Mouse (Mus musculus) lung, embryonic 15.5 days (tissue): ENCODE measurements around the gene Txndc12. TPM values are rescaled to one million over a fixed set of nuclear protein-coding genes. Genes with fewer than 3 reads are reported as not detected.

ENCODE experiments used
- ATAC-seq: fragments of 200-750 bp; cut with Nextera tagmentation; 2 replicates; pipeline ENCODE4 v1.8.0; 2017; ENCODE audit warnings: moderate number of reproducible peaks, borderline replicate concordance; ENCODE audit not compliant: low FRiP score, low TSS enrichment; ENCODE audit errors: extremely low read depth
- H3K27ac ChIP-seq: fragments of 300-500 bp; sonication (generic); 2 replicates; pipeline ENCODE4 v1.5.1; 2015; ENCODE audit warnings: moderate library complexity, mild to moderate bottlenecking, inconsistent platforms
- H3K27me3 ChIP-seq: fragments of 300-500 bp; sonication (generic); 2 replicates; pipeline ENCODE4 v1.6.1; 2015; ENCODE audit warnings: inconsistent platforms
- H3K36me3 ChIP-seq: fragments of 300-500 bp; sonication (generic); 2 replicates; pipeline ENCODE4 v1.6.1; 2015; ENCODE audit warnings: inconsistent platforms
- H3K4me1 ChIP-seq: fragments of 300-500 bp; sonication (generic); 2 replicates; pipeline ENCODE4 v1.6.1; 2015; ENCODE audit warnings: inconsistent platforms
- H3K4me2 ChIP-seq: fragments of 300-500 bp; sonication (generic); 2 replicates; pipeline ENCODE4 v1.6.1; 2015; ENCODE audit warnings: inconsistent platforms, mild to moderate bottlenecking, moderate library complexity
- H3K4me3 ChIP-seq: fragments of 300-500 bp; sonication (generic); 2 replicates; pipeline ENCODE4 v1.5.1; 2015; ENCODE audit warnings: mild to moderate bottlenecking, inconsistent platforms
- H3K9ac ChIP-seq: fragments of 300-500 bp; sonication (generic); 2 replicates; pipeline ENCODE4 v1.6.1; 2015; ENCODE audit warnings: inconsistent platforms
- H3K9me3 ChIP-seq: fragments of 300-500 bp; sonication (generic); 2 replicates; pipeline ENCODE4 v1.6.1; 2016; ENCODE audit warnings: inconsistent platforms
- WGBS: fragments of 180-500 bp; shearing (Covaris S2); methylation state at CpG from one replicate; pipeline ENCODE4 v1.1.7; 2015; 5-methylcytosine and 5-hydroxymethylcytosine counted together
- polyA plus RNA-seq: library from polyadenylated mRNA; unstranded; fragments of >200 nt; fragmentation: Nextera tagmentation; extraction: Ambion mirVana; gene quantifications from 2 replicates; pipeline ENCODE4 v1.2.1, GENCODE M21; 2015

Gene Txndc12
- polyA plus RNA-seq, 1 experiment from 2014 or later, result 132 TPM

DNA sequence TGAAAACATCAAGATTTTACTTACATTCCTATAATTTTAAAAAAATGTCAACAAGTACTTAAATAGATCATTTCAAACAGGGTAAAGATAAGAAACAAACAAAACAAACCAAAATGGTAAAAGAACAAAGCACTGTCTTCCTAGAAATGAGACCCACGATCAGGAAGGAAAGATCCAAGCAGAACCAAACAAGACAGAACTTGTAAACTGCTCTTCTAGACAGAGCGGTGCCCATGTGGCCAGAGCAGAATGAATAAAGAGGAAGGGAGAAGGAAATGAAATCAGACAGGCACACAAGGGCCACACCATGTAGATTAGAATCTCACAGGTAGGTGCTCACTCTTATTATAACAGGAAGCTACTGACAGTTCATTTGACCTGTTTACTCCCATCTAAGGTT, 7.8 kb upstream of the Txndc12 start:
- H3K4me1 ChIP-seq, result peaks cover 2% of the 10 kb centered on the region
- 79% methylated on average over 2 of the region's 2 CpGs for WGBS
- no peaks in the 10 kb centered on the region for H3K27me3 ChIP-seq
- ATAC-seq, result no peak
- peaks cover 62% of the 10 kb centered on the region for H3K36me3 ChIP-seq
- no peak overlapping the region for H3K4me3 ChIP-seq
- H3K27ac ChIP-seq, result no peak overlapping the region
- no peak overlapping the region for H3K4me2 ChIP-seq
- H3K9ac ChIP-seq, result no peak overlapping the region
- H3K9me3 ChIP-seq, result no peaks in the 10 kb centered on the region

DNA sequence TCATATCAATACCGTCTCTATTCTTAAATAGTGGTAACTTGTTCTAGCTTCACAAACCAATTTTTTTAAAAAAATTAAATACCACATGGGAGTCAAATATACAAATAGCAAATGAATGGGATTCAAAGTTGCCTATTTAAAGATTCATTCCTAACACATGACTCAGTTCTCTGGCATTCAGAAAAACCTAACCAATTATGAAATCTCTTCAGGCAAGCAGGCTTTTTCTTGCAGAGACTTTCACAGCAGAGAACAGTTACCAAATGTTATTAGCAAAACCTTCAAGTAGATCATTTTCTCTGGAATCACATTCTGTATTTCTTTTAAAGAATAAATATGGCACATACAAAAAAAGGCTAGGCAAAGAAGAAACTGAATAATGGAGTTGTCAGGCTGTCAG, 3.7 kb upstream of the Txndc12 start:
- Histone ChIP-seq H3K36me3 (peaks cover 30% of the 10 kb centered on the region), H3K4me1 (peaks cover 12% of the 10 kb centered on the region), H3K4me2 (no peak overlapping the region), H3K9ac (no peak overlapping the region), H3K9me3 (no peaks in the 10 kb centered on the region), H3K27me3 (no peaks in the 10 kb centered on the region), H3K27ac (no peak overlapping the region), H3K4me3 (no peak overlapping the region)
- 87% methylated on average over 1 of the region's 1 CpGs for WGBS
- no peak for ATAC-seq

DNA sequence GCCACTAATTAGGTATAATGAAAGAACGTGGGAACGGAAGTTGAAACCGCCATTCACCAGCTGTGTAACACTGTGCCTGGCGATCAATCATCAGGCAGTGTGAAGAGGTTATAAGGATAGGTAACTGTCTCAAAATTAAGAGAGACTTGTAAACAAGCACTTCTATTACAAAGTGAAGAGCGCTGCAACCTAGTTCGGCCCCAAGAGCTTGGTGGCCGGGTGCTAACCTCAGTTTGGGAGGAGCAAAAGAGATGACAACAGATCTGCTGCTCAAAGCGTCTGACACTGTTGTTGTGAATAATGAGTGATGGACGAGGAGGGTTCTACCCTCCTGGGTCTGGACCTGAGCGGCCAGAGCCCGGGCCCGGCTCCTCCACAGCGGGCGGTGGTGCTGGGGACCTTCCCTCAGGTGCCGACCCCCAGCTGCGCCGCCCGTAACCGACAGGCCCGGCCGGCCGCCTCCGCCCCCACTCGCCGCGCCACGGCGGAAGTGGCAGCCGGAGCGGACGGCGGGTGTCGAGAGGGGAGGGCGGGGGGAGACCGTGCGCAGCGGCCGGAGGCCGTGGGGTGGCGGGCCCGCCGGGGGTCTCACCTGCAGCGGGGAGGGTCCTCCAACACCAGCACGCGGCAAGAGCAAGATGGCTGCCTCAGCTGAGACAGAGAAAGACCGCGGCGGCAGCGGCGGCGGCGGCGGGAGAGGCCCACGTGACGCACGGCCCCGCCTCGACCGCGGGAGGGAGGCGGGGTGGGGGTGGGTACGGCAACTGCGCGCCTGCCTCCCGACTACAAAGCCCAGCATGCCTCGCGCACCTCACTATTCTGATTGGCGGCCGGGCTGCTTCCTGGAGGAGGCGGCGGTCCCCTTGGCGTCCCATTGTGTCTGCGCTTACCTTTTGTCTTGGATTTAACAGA, 1.2 kb upstream of the Txndc12 start, which contains the start of gene Btf3l4:
Gene Btf3l4, minus strand, starts transcription at position 699 of the 912 bp plus-strand sequence.
- H3K4me1 ChIP-seq, result peaks cover 30% of the 10 kb centered on the region
- peak; percentile 94 for ATAC-seq
- WGBS, result under 1% methylated on average over 42 of the region's 73 CpGs

GRCm38 (mm10) chr4:108833828-108834114, 630 bp upstream of the Txndc12 start:
- no peak for ATAC-seq
- H3K36me3 ChIP-seq, result peaks cover 7% of the 10 kb centered on the region; the same call in 1 of the 2 replicates
- H3K9me3 ChIP-seq, result no peaks in the 10 kb centered on the region
- peak overlapping the region; percentile 69 for H3K9ac ChIP-seq
- peak overlapping the region; percentile 99 for H3K27ac ChIP-seq
- peak overlapping the region; percentile 72 for H3K4me3 ChIP-seq
- H3K4me1 ChIP-seq, result peaks cover 33% of the 10 kb centered on the region
- H3K27me3 ChIP-seq, result no peaks in the 10 kb centered on the region
- H3K4me2 ChIP-seq, result peak overlapping the region; percentile 74
- 0% methylated on average over 6 of the region's 6 CpGs for WGBS

More for the DNA sequence above, 1.2 kb upstream of the Txndc12 start, which contains the start of gene Btf3l4:
- Histone ChIP-seq H3K9me3 (no peaks in the 10 kb centered on the region), H3K36me3 (peaks cover 12% of the 10 kb centered on the region), H3K27ac (peak within 1 kb of the TSS; percentile 99), H3K4me2 (peak within 1 kb of the TSS; percentile 74), H3K9ac (peak within 1 kb of the TSS; percentile 89), H3K4me3 (peak within 1 kb of the TSS; percentile 72), H3K27me3 (no peaks in the 10 kb centered on the region)

DNA sequence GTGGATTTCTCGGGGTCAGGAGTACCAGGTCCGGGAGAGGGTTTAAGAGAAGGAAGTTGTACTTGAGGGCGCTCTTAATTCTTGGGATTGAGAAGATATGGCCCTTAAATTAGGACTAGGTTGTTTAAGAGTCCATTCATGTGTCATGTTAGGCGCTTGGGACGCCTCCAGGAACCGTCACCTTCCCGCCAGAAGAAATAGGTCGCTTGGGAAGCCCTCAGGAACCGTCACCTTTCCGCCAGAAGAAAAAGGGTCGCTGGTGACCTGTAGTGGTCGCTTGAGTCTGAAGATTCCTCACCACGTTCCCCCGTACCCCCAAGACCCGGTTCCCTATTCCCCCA, 540 bp downstream of the Txndc12 start:
- no peaks in the 10 kb centered on the region for H3K9me3 ChIP-seq
- whole genome bisulfite sequencing, result under 1% methylated on average over 15 of the region's 15 CpGs
- H3K27ac ChIP-seq, result peak overlapping the region; percentile 99
- peak overlapping the region; percentile 70 for H3K9ac ChIP-seq
- no peaks in the 10 kb centered on the region for H3K27me3 ChIP-seq
- H3K4me2 ChIP-seq, result peak overlapping the region; percentile 74
- peaks cover 33% of the 10 kb centered on the region for H3K4me1 ChIP-seq
- peak overlapping the region; percentile 72 for H3K4me3 ChIP-seq
- no peak for ATAC-seq
- H3K36me3 ChIP-seq, result peaks cover 3% of the 10 kb centered on the region; the same call in 1 of the 2 replicates

GRCm38 (mm10) chr4:108835496-108835895, 1.1 kb downstream of the Txndc12 start:
- Histone ChIP-seq H3K4me2 (peak overlapping the region; percentile 74), H3K9me3 (no peaks in the 10 kb centered on the region), H3K4me1 (peaks cover 33% of the 10 kb centered on the region), H3K9ac (peak overlapping the region; percentile 70), H3K4me3 (peak overlapping the region; percentile 72), H3K36me3 (no peaks in the 10 kb centered on the region), H3K27ac (0 out of 2 replicates have a peak overlapping the region, but pooled peaks have one; percentile 99), H3K27me3 (no peaks in the 10 kb centered on the region)
- ATAC-seq, result no peak
- WGBS, result 48% methylated on average over 3 of the region's 3 CpGs

DNA sequence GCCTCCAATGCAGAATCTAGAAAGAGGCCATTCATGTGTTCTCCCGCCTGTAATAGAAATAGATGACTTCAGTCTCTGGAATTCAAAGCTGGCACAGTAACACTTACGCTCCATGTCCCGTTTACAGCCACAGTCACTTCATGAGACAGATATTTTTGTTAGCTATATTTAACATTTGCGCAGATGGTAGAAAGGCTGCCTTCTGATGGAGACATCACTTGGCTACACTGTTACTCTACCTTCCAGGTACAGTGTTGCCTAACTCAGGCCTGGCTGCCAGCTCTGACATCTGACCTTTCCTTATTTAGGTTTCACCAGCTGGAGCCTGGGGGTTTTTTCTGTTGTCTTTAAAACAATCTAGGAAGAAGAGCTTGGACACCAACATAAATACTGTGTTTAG, 3.6 kb downstream of the Txndc12 start:
- Histone ChIP-seq H3K4me3 (no peak overlapping the region), H3K36me3 (no peaks in the 10 kb centered on the region), H3K27ac (no peak overlapping the region), H3K9ac (no peak overlapping the region), H3K4me2 (no peak overlapping the region), H3K9me3 (no peaks in the 10 kb centered on the region), H3K27me3 (no peaks in the 10 kb centered on the region), H3K4me1 (peaks cover 24% of the 10 kb centered on the region)
- no peak for ATAC-seq
- WGBS, result 67% methylated on average over 4 of the region's 4 CpGs

DNA sequence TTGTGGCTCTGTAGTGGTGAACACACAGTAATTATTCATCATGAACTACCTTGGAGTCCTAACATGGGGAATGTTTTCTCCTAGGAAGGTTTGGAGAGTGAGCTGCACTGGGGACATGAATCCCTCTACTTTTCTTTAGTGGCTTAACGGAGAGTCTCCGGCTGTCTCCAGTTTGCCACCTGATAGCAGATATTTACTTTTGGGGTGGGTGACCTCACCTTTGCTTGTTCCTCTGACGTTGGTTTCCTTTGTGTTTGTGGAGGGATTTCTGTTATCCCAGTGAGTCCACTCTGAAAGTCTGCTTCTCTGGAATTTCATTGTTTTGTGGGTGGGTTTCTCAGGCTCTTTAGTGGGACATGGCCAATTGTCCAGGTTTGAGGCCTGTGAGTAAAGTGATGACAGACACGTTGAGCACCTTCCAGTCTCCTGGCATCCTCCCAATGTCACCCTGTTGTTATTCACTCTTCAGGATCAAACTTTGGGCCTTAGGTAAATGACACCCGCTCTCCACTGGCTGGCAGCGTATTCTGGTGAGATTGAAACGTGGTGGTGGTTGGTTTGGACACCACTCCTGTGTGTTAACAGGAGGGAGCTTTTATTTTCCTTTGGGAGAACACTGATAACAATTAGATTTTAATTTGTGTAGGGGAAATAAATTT, 7.6 kb downstream of the Txndc12 start:
- Histone ChIP-seq H3K4me2 (no peak overlapping the region), H3K9ac (no peak overlapping the region), H3K4me1 (peaks cover 24% of the 10 kb centered on the region), H3K27ac (no peak overlapping the region), H3K27me3 (no peaks in the 10 kb centered on the region), H3K9me3 (no peaks in the 10 kb centered on the region), H3K4me3 (no peak overlapping the region), H3K36me3 (no peaks in the 10 kb centered on the region)
- WGBS, result 64% methylated on average over 7 of the region's 7 CpGs
- no peak for ATAC-seq

GRCm38 (mm10) chr4:108843336-108843735, 8.9 kb downstream of the Txndc12 start:
- no peaks in the 10 kb centered on the region for H3K27me3 ChIP-seq
- H3K9ac ChIP-seq, result no peak overlapping the region
- H3K36me3 ChIP-seq, result no peaks in the 10 kb centered on the region
- H3K4me2 ChIP-seq, result no peak overlapping the region
- ATAC-seq, result no peak
- no peaks in the 10 kb centered on the region for H3K9me3 ChIP-seq
- H3K27ac ChIP-seq, result no peak overlapping the region
- H3K4me1 ChIP-seq, result peaks cover 22% of the 10 kb centered on the region
- no peak overlapping the region for H3K4me3 ChIP-seq

GRCm38 (mm10) chr4:108845824-108846569, 11.6 kb downstream of the Txndc12 start:
- Histone ChIP-seq H3K9ac (no peak overlapping the region), H3K27me3 (no peaks in the 10 kb centered on the region), H3K4me3 (no peak overlapping the region), H3K4me1 (peaks cover 37% of the 10 kb centered on the region), H3K9me3 (no peaks in the 10 kb centered on the region), H3K4me2 (peak overlapping the region; percentile 6; the same call in 1 of the 2 replicates), H3K27ac (peak overlapping the region; percentile 95), H3K36me3 (0 out of 2 replicates have a peak, but pooled peaks cover 5% of the 10 kb centered on the region)
- 34% methylated on average over 5 of the region's 5 CpGs for WGBS
- peak; percentile 71; the same call in 1 of the 2 replicates for ATAC-seq

DNA sequence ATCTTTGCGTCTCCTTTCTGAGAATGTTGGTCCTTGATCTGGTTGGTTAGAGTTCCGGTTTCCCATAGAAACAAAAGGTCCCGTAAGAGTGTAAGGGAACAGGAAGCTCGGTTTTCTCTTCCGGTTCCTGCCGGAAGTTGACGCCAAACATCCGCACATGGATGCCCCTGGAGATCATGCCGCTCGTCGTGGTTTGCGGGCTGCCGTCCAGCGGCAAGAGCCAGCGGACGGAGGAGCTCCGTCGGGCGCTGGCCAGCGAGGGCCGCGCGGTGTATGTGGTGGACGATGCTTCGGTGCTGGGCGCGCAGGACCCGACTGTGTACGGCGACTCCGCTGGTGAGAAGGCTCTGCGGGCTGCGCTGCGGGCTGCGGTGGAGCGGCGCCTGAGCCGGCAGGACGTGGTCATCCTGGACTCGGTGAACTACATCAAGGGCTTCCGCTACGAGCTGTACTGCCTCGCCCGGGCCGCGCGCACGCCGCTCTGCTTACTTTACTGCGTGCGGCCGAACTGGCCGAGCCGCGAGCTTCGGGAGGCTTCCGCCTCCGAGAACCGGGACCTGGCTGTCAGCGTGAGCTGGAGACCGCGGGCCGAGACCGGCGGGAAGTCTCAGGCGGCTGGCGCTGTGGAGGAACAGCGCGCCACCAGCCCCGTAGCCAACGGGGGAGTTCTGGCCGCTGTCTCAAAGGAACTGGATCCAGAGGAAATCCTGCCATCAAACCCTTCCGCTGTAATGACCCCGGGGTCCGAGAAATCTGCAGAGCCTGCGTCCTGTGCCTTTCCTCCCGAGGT, 13.5 kb downstream of the Txndc12 start, which contains the start of gene Kti12:
Gene Kti12, plus strand, starts transcription at position 71 of the 790 bp plus-strand sequence.
- Histone ChIP-seq H3K4me3 (peak within 1 kb of the TSS; percentile 95), H3K27ac (peak within 1 kb of the TSS; percentile 95), H3K4me2 (peak within 1 kb of the TSS; percentile 89), H3K9ac (peak within 1 kb of the TSS; percentile 77), H3K27me3 (no peaks in the 10 kb centered on the region), H3K4me1 (peaks cover 37% of the 10 kb centered on the region), H3K36me3 (0 out of 2 replicates have a peak, but pooled peaks cover 5% of the 10 kb centered on the region), H3K9me3 (no peaks in the 10 kb centered on the region)
- peak; percentile 75 for ATAC-seq
- WGBS, result under 1% methylated on average over 77 of the region's 77 CpGs
